Mouse (Mus musculus): ENCODE measurements around the gene Dctd.
"Not testable (repeated sequence)": the region's sequence is repeated elsewhere in the genome, so short reads cannot be mapped to it uniquely, and the experiment has no call there.

Dctd gene

GRCm38 (mm10) chr8:48145766-48146165, 46.9 kb downstream of the Dctd start:
- no peak for DNase-seq (ENCODE audit: low read depth, low spot score)

- DNase-seq (ENCODE audit: low read depth, low spot score) = no peak
Observed at GRCm38 (mm10) chr8:48146449-48146848, 47.6 kb downstream of the Dctd start.

GRCm38 (mm10) chr8:48152062-48152738, 53.3 kb downstream of the Dctd start:
- DNase-seq (ENCODE audit: low read depth, low spot score) = no peak

GRCm38 (mm10) chr8:48153360-48154121, 54.6 kb downstream of the Dctd start:
- peak; percentile 18 for DNase-seq (ENCODE audit: low read depth, low spot score)

GRCm38 (mm10) chr8:48157718-48158117, 58.8 kb downstream of the Dctd start:
- DNase-seq (ENCODE audit: low read depth, low spot score) = no peak

GRCm38 (mm10) chr8:48158560-48159217, 59.8 kb downstream of the Dctd start:
- no peak for DNase-seq (ENCODE audit: low read depth, low spot score)

- DNase-seq (ENCODE audit: low read depth, low spot score) = no peak
Observed at GRCm38 (mm10) chr8:48177406-48177805, 78.5 kb downstream of the Dctd start.

- no peak for DNase-seq (ENCODE audit: low read depth, low spot score)
Observed at GRCm38 (mm10) chr8:48177876-48178275, 79.0 kb downstream of the Dctd start.

GRCm38 (mm10) chr8:48178993-48179392, 80.1 kb downstream of the Dctd start:
- no peak for DNase-seq (ENCODE audit: low read depth, low spot score)

GRCm38 (mm10) chr8:48180146-48180545, 81.3 kb downstream of the Dctd start:
- DNase-seq (ENCODE audit: low read depth, low spot score) = not testable (repeated sequence)

- no peak for DNase-seq (ENCODE audit: low read depth, low spot score)
Observed at GRCm38 (mm10) chr8:48181000-48181399, 82.1 kb downstream of the Dctd start.

- DNase-seq (ENCODE audit: low read depth, low spot score) = no peak
Observed at GRCm38 (mm10) chr8:48183758-48184157, 84.9 kb downstream of the Dctd start.

GRCm38 (mm10) chr8:48188586-48188985, 89.7 kb downstream of the Dctd start:
- no peak for DNase-seq (ENCODE audit: low read depth, low spot score)

GRCm38 (mm10) chr8:48195971-48196370, 97.1 kb downstream of the Dctd start:
- no peak for DNase-seq (ENCODE audit: low read depth, low spot score)

- DNase-seq (ENCODE audit: low read depth, low spot score) = no peak
Observed at GRCm38 (mm10) chr8:48199171-48199570, 100.3 kb downstream of the Dctd start.

GRCm38 (mm10) chr8:48202632-48203031, 103.7 kb downstream of the Dctd start:
- DNase-seq (ENCODE audit: low read depth, low spot score) = no peak

All from retina, adult 2 months (tissue).